Mouse (Mus musculus) CD4-positive, CD25-positive, alpha-beta regulatory T cell, adult 2 months (primary cell): ENCODE data around the gene Rab44.
A peak's percentile ranks its signal among the peaks of the same experiment; 100 is the strongest.

Experiments
- DNase-seq: peaks from one replicate; pipeline ENCODE4 v3.0.0-alpha.2; 2012; ENCODE audit warnings: low read depth, low spot score

Rab44 gene

DNA sequence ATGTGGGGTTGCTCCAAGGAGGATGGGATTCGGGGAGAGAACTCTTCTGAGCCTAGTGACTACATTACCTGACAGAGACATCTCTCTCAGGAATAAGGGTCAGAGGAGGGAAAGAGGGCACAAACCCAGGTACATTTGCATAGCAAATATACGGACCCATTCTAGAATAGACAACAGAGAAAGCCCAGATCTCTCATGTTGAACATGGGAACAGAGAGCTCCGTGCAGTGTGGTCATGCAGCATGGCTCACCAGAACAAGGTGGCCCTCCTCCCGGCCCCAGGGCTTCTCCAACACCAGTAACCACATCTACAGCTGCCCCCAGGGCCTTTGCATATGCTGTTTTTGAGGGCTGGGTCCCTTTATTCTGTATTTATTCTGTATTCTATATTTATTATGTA lies 54.5 kb downstream of the Rab44 start:
- no peak for DNase-seq

DNA sequence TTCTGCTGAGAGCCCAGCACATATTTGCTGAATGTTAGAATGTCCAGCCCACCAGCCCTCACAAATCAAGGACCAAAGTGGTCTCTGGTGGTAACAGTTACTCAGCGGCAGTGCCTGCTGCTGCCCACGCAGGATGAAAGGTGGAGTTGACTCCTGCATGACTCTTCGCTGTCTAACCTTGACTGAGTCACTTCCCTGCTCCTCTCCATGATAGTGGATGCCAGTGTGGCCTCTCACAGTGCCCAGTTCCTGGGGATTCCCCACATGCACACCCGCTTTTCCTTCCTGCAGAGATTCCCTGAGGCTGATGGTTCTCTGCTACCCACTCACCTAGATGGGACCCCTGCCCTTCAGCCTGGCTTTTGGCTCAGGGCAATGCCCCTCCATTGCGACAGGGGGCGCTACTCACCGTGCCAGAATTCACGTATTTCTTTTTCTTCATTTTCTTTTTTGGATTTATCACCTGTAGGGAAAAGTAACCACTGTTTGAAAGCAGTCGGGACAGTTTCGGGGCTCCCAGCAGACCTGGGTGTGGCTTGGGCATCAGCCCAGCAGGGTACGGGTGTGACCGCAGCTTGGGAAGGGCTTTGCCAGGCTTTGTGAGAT lies 55.2 kb downstream of the Rab44 start:
- peak; percentile 37 for DNase-seq

DNA sequence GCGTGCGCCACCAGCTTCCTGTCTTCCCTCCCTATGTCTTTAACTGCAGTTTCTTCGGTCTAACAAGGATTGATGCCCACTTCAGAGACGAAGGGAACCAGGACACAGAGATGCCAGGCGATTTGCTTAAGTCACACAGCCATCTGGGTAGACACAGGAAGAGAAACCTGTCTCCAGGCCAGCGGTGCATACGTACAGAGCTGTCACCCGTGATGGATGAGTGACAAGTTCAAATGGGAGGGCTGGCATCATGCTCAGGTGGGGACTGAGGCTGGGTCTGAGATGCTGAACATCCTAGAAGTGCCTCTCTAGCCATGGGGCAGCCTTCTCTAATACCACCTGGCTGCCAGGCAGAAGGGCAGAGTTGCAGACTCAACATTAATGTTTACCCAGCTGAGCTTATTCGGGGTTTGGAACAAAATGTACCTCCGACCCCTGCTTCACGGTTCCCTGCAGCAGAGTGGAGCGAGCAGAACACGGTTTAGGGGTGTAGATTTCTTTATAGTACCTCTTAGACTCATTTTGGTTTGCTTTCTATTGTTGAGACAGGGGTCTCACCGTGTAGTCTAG lies 56.6 kb downstream of the Rab44 start:
- peak; percentile 41 for DNase-seq

DNA sequence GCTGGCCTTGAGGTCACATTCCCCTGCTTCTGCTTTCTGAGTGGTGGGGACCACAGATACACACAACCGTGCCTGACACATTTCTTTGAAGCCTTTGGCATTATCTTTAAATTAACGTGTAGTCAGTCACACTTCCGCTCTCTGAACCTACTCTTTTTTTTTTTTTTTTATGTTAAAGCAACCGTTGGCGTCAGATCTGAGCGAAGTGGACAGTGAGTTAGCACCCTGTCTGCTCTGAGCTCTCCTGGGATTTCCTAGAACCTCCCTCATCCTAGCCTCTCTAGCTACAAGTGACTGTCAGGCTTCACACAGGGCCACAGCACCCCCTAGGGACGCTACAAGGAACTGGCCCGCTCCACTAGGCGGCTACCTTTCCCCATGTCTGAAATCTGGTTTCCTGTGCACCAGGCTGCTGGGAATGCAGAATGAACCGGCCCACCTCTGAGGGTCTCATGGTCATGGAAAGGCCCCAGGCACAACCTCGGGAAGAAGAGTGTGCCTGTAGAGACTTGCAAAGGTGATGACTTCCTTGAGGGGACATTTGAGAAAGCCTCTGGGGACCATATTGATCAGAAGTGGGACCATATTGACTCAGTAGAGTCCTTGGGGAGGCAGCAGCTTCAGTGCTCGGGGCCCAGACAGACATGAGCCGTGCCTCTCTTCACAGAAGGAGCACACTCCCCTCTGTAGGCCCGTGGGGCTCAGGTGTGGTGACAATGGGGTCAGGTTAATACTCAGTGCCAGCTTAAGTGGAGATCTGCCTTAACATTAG lies 57.2 kb downstream of the Rab44 start:
- peak; percentile 92 for DNase-seq

DNA sequence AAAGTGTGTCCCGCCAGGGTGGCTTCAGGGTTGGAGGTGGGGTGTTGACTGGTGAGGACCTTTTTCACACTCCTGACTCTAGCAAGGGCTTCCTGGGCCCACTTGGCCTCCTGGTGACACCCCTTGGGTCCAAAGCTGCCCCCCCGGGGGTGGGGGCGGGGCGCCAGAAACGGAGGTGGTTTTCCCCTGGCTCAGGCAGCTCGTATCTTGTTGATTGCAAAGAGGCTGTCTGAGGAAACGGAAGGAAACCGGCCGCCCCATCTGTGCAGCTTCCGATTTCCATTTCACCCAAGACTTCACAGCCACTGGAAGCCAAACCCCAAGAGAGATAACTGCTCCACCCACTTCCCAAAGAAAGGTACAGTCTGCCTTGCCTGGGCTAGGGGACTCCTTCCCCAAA lies 58.1 kb downstream of the Rab44 start:
- peak; percentile 89 for DNase-seq

DNA sequence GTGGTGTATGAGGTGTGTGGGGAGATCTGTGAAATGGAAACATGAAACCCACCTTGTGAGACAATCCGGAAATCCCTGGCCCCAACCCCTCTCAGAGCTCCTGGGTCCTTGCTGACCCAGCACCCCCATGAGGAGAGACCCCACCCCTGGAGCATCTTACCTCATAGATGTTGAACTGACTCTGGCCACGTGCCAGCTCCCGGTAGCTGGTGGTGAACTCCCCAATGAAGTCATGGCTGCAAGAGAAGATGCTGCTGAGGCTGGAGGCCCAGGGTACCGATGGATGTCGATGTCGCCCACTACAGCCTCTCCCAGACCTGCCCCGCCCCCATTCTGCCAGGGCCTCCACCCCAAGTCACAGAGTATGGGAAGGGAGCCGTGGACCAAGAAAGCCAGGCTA lies 59.2 kb downstream of the Rab44 start:
- peak; percentile 56 for DNase-seq

DNA sequence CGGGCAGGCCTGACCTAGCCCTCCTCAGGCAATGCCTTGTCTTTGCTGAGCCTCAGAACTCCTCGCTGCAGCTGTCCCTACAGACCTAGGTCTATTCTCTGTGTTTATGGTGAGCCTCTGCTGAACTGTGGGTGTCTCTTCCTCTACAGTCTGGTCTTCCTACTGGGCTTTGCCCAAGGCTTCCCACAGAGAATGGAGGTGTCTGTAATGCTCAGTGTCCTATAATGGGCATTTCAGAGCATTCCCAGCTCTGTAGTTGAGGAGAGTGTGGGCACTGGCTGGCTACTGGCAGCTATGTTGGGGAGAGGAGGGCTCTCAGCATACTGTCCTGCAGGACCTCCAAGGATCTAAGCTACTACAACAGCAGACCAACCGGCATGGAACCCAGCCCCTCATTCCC lies 61.7 kb downstream of the Rab44 start:
- DNase-seq: no peak

DNA sequence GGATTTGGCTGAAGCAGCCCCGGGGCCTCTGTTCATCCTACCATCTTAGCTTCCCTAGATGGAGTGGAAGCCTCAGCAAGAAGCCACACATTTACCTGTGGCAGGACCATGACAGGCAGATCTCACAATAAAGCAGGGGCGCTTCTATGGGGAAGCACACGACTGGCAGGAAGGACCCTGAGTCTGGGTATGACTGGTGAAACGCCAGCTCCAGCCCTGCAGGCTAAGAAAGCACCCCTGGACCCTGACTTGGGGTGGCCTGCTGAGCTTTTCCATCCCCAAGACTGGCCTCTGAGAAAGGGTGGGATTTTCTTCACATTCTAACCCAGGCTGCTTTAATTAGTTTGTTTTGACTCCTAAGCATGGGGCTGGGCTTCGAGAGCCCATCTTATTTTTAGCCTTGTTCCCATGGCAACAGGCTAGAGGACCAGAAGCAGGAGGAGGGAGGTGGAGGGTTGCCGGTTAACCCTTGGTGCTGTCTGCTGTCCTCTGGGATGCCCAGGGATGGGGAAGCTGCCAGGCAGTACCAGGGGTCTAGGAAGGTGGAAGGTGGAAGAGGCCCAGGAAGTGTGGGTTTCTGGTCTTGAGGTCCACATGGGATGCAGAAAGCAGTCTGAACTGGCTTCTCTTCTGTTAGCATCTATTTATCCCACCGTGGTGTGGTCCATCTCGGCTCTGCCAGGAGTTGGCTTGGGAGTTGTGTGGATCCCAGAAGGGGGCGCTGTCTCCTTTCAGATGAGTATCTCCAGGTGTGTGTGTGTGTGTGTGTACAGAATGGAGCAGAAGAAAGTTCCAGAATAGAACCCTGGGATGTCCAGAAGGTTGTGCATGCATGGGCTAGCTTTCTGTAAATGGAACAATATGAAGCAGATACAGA lies 62.7 kb downstream of the Rab44 start:
- peak; percentile 75 for DNase-seq

DNA sequence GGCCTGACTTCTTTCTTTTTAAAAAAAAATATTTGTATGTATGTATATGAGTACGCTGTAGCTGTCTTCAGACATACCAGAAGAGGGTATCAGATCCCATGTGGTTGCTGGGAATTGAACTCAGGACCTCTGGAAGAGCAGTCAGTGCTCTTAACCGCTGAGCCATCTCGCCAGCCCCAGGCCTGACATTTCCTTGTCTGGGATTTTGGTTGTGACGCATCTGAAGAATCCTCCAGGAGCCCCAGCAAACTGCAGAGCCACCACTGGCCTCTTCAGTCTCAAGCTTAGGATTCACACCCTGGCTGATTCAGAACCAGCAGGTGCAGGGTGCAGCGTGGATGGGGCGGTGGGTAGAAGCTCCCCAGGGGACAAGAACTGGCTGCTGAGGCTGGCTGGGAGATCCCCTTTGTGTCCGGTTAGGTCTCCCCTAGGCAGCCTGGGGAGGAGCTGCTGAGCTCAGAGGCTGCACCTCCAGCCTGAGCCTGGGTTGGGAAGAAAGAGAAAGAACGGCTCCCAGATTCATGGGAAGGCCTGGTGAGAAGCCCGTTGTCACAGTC lies 64.6 kb downstream of the Rab44 start:
- DNase-seq: no peak

DNA sequence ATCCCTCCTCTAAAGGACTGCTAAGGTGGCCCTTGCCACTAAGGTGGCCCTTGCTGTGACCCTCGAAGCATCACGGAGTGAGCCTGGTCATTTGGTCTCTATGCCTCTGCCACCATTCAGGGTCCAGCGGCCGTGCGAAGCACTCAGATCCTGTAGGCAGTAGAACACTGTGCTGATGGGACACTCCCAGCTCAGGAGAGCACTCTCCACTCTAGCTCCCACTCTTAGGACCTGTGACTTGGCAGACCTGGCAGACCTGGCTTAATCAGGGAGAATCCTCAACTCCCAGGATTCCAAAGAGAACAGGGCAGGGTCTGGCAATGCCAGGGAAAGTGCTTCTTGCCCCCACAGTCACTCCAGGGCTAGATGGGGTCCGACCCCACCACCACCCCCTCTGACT lies 66.0 kb downstream of the Rab44 start:
- DNase-seq: no peak

DNA sequence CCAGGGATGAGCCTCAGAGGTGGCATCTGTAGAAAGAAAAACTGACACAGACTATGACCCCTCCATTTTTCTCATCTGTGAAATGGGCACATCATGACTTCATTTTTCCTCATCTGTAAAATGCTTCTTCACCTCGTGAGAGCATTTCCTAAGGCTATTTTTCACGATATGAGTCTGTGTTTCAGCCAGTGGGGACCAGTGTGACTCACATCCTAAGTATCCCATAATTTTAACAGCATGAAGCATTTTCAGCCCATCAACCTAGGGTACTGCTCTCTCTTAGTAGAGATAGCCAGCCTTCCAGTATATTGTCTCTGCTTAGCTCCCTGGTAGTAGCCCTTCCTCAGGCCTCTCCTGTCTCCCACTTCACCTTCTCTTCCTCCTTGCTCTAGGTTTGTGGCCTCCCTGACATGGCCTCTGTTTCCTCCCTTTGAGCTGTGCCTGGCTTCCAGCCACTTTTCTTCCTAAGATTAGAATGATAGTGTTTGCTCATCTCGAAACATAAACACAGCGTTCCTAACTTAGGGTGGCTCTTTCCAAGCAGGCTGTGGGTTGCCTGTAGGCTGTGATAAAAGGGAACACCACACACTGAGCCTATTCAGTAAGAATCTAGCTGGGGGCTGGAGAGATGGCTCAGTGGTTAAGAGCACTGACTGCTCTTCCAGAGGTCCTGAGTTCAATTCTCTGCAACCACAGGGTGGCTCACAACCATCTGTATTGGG lies 66.6 kb downstream of the Rab44 start:
- no peak for DNase-seq

DNA sequence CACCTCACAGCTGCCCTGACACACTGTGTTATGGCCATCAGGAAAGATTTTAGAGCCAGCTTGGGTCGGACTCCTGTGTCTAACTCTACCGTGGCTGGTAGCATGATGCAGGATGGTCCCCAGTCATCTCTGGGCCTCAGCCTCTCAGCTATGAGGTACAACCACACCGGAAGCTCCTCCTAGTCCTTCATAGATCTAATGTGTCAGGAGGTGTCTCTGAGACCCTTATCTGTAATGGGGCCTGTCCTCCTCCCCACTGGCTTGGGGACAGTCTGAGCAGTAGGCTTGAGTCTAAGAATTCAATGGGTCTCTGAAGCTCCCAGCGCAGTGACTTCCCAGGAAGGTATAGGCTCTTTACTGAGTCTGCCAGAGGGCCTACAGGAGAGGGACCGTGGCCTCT lies 67.8 kb downstream of the Rab44 start:
- DNase-seq: no peak

DNA sequence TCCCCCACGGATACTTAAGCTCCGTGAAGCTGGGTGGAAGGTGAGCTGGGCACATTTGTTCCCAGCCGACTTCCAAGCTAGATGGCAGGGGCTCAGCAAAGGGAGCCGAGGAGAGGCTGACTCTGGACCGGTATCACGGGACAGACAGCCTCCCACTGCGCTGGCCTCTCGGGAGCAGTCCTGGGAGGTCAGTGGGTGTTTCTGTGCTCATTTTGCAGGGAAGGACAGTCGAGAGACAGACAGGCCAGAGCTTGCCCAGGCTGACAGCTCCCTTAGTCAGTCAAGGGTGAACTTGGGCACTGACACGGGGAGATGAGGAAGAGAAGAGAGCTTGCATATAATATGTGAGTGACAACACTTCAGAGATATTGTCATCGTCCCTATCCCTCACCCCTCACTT lies 69.2 kb downstream of the Rab44 start:
- DNase-seq: no peak

DNA sequence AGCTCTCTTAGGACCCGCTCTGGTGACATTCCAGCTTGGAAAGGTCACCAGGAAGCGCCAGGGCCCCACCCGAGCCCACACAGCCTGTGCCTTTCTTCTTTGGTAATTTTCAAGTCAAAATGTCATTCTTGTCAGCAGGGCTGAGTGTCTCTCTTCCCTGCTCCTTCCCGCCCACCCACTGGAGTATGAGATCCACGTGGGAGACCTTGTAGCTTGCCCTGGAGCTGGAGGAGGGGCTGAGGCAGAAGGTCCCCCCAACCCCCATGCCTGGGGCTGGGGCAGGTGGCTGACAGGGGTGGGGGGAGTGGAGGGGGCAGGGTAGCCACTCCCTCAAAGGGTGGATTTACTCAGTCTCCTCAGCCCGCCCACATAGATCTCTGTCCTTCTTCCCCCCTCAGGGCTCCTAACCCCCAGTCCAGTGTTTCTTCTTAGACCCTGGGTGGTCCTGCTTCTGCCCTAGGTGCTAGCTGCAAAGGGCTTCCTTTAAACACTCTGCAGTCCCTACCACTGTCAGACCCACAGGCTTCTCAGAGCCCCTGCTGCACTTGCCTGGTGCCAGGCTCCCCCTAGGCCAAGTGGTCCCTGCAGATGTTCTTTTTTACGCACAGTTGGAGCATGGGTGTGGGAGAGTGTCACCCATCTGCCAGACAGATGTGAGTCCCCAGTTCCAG lies 71.6 kb downstream of the Rab44 start:
- DNase-seq: no peak

DNA sequence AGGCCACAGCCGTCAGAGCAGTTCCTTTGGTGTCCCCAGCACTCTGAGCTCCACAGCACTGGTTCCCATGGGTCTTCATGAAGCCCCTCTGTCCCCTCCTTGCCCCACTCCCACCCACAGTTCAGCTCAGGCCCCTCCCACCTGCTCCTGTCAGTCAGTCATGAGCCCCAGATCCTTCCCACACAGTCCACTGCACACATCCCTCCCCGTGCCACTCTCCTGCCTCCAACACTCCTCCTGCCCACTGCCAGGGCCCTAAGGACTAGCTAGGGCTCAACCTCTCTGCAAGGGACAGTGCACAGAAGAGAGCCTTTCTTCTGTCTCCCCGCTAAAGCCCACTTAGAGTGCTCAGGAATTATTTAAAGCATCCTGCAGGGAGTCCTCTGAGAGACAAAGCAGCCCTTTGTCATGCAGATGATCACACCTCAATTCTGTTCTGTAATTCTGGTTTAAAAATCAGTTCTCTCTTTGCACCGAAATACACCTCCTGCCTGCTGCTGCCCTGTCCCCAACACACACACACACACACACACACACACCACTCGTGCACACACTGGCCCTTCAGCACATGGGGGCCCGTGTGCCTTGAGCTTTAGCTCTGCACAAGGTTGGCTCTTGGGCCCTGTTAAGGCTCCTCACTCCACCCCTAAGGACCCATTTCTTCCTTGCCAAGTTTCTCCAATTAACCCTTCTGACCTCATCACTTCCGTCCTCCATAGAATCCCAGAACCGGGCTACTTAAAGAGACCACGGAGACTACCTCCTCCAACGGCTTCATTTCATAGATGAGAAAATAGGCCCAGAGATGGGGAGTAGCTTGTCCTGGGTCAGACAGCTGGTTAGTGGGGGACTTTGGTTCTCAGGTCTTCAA lies 73.3 kb downstream of the Rab44 start:
- DNase-seq: no peak

DNA sequence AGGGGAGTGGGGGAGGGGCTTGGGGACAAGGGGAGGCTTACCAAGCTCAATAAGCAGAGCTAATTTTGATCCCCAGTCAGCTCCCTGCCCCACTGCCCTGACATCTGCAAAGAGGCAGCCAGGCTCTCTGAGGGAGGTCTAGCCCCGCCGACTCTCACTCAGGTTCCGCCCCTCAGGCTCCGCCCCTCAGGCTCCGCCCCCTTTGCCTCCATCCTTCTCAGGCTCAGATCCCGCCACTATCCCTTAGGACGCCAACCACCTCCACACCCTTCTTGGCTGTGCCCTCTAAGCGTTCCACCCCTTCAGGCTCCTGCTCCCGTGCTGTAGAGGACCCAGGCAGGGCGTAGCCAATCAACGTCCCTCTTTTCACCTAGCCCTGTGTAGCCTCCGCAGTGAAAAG lies 75.0 kb downstream of the Rab44 start:
- no peak for DNase-seq

DNA sequence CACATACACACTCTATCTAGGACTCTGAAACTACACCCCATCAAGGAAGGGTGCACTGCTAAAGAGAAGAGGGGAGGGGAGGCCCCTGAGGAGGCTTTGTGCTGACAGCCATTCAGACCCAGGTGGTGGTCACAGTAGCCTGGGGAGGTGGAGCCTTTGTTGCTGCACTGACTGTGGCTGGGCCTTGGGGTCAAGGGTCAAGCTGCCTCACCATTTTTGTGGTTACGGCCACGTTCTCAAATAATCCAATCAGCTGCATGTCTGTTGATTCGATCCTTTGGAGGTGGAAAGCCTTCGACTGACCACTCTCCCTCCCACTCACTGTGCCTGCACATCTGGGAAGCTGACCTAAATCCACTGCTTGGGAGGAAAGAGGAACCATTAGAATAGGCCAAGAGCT lies 81.6 kb downstream of the Rab44 start:
- no peak for DNase-seq
